Mouse (Mus musculus): Measurements from ENCODE around the gene Mlxip.
A peak's percentile ranks its signal among the peaks of the same experiment; 100 is the strongest.

DNA sequence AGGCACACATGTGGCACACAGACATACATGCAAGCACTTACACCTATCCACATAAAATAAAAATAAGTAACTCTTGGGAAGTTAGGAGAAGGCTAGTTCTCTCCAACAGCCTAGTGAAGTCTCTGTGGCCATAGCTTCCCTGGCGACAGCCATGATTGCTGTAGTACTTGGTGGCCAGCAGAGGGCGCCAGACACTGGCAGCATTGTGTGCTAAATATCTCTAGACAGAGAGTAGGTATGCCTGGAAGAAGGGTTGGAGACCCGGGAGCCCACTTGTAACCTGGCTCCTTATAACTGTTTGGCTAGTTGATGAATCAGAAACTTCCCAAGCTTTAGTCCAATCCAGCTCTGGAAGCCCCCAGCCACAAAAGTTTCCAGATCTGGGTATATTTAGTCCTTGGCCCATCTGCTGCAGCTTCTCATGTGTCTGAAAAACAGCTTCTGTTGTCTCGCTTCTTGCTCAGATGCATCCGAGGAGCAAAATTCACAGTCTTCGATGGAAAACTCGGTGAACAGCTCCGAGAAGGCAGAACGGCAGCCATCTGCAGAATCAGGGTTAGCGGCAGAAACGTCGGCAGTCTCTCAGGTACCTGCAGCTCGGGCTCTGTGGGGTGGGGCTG lies 25.6 kb upstream of the Mlxip start:
- no peak for TF ChIP-seq POLR2A (IDR thresholded peaks at IDR 0.05; ENCODE audit: borderline replicate concordance, extremely low read depth, insufficient read depth, insufficient read length, poor library complexity, severe bottlenecking)
- TF ChIP-seq CTCF (IDR thresholded peaks at IDR 0.05; ENCODE audit: borderline replicate concordance, extremely low read depth, insufficient read depth, insufficient read length) = peak; percentile 93
